Mouse (Mus musculus) Muller cell, postnatal 12 days (primary cell): Measurements from ENCODE around the gene Tgfb1.

Source experiments
- DNase-seq: peaks from one replicate; pipeline ENCODE4 v3.0.0-alpha.2; 2015; ENCODE audit errors: inconsistent ontology term

The Tgfb1 gene

GRCm38 (mm10) chr7:25675405-25675804 is 11.4 kb upstream of the Tgfb1 start:
- DNase-seq = no peak

- peak; percentile 99 for DNase-seq
Measured at GRCm38 (mm10) chr7:25676085-25676781, 10.6 kb upstream of the Tgfb1 start.

- no peak for DNase-seq
Measured at GRCm38 (mm10) chr7:25677013-25677412, 9.8 kb upstream of the Tgfb1 start.

- peak; percentile 24 for DNase-seq
Measured at GRCm38 (mm10) chr7:25679971-25680370, 6.8 kb upstream of the Tgfb1 start.

DNA sequence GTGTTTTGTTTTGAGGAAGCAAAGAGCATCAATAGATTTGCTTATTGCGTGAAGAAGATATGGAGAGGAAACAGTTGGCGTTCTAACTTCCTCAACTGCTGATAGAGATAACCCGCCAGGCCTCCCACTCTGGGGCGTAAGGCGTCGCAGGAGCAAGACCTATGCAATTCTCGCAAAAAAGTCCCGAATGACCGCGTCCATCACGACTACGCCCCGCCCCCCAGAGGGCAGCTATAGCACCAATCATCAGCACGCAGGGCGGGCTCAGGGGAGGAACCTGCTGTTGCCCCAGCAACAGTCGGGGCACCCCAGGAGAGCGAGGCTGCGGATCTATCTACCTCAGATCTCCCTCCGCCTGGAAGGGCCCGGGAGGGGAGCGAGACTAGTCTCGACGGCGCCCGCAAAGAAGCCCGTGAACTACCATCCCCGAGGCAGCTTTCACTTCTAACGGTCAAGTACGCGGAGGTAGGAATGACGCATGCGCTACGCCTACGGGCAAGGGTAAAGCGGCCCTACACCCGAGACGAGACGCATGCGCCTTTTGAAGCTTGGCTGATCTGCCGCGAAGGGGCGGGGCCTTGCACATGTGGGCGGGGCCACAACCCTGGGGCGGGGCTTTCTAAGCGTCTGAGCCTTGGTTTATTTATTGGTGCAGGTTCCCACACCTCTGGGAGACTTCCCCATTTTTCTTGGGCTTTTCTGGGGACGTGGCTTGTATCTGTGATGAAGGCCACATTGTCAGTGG is 6.1 kb upstream of the Tgfb1 start, which contains the start of gene B9d2:
TSS of gene B9d2 (plus strand) at position 267 of the 745 bp plus-strand sequence.
- DNase-seq = peak; percentile 98

DNA sequence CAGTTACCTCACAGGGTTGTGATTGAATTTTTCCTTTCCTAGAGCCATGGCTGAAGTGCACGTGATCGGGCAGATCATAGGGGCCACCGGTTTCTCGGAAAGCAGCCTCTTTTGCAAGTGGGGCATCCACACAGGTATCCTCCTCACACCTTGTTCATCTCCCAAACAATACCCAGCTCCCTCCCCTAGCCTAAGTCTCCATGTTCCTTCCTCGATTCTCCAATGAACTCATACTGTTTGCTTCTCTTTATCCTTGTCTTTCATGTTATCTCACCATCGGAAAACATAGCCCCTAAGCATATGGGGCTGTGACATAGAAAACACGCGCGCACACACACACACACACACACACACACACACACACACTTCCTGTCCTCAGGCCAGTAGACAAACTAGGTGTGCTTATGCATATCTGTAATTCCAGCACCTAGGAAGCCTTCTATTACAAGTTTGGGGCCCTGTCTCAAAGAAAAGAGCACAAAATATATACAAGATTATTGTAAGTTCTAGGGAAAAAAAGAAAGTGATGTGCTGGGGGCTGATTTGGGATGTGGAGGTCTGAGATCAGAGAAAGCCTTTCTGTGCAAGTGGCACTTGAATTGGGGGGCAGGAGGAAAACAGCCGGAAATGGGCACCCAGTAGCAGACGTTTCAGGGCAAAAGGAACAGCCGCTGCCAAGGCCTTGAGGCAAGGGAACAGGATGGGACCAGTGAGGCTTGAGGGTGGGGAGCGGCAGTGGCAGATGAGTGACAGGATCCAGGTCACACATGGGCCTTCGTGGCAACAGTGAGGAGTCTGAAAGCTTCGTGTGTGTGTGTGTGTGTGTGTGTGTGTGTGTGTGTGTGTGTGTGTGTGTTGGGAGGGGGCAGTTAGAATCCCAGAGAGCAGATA is 5.2 kb upstream of the Tgfb1 start:
- DNase-seq = no peak

GRCm38 (mm10) chr7:25683474-25684180 is 3.2 kb upstream of the Tgfb1 start:
- DNase-seq = no peak

DNA sequence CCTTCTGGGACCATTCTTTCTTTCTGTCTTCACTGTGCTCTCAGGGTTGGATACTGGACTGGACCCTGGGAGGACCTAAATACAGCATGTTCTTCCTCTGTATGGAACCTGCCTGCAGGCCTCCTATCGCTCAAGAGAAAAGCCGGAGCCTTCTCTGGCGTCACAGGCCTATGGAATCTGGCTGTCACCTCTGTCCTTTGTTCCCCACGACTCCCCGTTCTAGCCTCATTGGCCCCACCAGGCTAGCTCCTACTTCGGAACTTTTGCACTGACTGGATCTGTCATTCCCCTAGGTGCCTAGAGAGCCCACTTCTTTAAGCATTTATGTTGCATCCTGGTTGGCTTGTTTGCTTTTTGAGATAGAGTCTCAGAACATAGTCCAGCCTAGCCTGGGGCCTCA is 2.1 kb upstream of the Tgfb1 start:
- no peak for DNase-seq

DNA sequence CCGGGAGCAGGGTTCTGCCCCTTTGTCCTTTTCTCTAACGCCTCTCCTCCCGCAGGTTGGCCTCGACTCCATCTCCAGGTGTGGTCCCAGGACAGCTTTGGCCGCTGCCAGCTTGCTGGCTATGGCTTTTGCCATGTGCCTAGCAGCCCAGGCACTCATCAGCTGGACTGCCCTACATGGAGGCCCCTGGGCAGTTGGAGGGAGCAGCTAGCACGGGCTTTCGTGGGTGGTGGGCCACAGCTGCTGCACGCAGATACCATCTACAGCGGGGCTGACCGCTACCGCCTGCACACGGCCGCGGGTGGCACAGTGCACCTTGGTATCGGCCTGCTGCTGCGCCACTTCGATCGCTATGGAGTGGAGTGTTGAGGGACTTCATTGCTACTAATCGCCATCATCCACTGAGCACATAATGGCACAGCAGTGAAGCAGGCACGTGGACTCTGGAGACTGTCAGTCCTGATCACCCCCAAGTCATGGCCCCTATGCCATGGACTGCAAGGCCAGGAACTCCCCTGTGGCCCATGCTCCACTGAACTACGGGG is 804 bp upstream of the Tgfb1 start:
- DNase-seq = no peak

GRCm38 (mm10) chr7:25687811-25688401 is 1.1 kb downstream of the Tgfb1 start:
- DNase-seq = peak; percentile 60

DNA sequence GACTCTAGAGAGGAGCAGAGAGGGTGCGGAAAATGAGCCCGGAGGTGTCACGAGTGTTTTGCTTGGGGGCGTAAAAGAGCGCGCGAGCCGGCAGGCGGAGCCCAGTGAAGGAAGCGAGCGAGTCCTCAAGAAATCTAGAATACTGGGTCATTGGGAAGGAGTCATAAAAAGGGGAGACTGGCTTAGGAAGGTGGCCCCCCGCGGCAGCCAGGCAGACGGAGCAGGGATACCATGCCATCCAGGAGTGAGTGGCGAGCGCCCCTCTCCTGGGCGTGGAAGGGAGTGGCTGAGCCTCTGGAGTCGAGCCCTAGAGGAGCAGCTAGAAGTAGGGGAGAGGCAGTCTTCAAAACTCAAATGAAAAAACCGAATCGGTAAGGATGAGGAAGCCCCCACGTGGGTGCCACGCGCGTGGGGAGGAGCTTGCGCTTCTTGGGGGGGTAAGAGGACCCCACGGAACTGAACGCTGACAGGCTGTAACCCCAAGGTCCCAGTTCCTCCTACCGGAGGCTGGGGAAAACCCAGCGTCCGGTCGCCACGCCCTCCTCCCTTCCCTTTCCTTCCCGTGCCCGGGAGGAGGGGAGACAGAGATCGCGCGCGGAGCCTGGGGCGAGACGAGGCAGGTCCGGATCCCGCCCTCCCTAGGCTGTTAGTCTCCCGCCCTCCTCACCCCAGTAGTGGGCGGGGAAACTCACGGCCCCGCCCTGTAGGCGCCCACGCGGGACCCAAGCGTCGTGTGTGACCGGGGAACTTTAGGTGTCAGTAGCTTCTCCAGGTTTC is 2.2 kb downstream of the Tgfb1 start:
- peak; percentile 87 for DNase-seq

DNA sequence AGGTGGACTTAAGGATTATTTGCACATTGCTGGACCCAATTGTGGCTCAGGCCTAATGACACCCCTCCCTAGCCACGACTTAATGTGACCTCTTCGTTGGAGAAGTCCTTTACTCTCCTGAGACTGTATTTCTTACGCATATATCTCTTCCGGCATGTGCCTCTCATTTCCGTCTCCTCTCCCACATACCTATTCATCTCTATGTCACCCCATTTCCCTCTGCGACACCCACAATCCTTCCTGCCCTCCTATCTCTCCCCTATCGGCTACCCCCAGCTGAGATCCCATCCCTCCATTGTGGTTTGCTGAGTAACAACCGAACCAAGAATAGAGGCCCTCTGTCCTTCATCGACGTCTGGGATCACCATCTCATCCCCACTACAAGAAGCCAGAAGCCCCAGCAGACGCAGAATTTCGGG is 2.8 kb downstream of the Tgfb1 start:
- DNase-seq = no peak

DNA sequence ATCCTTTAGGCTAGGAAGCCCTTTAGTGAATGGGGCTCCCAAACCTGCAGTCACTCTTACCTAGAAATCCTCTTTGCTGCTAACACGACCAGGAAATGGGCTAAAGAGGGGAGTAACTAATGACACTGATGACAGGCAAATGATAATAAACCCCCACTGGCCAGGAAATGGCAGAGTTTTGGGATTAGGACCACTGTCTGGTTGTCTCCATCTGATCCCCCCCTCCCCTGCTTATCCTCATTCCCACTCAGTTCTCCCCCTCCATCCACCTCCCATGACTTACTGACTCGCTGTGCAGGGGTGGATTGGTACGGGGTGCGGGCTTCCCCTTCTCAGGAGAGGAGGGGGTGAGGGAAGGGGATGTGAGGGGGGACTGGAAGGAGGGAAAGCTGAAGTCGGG is 3.2 kb downstream of the Tgfb1 start:
- DNase-seq = no peak

DNA sequence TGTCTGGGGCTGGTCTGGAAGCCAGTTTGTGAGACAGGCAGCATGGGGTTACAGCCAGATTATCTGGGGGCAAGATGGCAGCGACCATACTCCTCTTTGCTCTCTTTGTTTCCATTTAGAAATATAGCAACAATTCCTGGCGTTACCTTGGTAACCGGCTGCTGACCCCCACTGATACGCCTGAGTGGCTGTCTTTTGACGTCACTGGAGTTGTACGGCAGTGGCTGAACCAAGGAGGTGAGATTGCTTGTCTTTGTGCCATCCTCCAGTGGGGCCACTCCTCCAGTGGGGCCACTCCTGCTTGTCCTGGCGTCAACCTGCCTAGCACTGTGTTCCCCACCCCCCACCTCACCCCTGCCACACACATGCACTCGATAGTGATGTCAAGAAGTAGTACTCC is 7.3 kb downstream of the Tgfb1 start:
- no peak for DNase-seq

DNA sequence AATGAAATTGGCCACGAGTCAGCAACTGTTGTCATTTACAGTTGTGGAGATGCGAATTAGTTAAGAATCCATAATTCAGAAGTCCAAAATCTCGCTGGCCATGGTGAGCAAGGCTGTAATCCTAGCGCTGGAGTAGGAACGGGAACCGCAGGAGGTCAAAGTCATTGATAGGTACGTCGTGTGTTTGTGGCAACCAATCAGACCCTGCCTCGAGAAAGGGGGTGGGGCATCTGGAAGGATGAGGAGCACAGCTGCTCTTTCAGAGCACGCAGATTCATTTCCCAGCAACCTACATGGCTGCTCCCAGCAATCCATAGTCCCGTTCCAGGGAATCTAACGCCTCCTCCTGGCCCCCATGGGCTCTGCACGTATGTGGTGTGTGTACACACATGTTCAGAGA is 13.0 kb downstream of the Tgfb1 start:
- no peak for DNase-seq

DNA sequence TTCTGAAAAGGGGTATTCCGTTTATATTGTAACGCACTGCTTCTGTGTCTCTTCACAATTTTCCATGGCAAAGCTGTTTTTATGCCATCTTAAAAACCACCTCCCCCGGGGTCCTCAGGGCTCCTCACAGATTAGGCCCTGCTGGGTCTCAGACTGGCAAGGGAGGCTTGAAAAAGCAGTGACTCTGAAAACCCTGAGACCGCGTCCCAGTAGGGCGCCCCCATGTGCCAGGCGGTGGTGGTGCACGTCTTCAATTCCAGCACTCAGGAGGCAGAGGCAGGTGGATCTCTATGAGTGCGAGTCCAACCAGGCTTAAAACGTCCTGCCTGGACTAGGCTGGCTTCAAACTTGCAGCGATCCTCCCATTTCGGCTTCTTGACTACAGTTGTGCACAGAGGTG is 13.9 kb downstream of the Tgfb1 start:
- DNase-seq = no peak

- DNase-seq = no peak
Measured at GRCm38 (mm10) chr7:25702350-25702749, 15.5 kb downstream of the Tgfb1 start.

DNA sequence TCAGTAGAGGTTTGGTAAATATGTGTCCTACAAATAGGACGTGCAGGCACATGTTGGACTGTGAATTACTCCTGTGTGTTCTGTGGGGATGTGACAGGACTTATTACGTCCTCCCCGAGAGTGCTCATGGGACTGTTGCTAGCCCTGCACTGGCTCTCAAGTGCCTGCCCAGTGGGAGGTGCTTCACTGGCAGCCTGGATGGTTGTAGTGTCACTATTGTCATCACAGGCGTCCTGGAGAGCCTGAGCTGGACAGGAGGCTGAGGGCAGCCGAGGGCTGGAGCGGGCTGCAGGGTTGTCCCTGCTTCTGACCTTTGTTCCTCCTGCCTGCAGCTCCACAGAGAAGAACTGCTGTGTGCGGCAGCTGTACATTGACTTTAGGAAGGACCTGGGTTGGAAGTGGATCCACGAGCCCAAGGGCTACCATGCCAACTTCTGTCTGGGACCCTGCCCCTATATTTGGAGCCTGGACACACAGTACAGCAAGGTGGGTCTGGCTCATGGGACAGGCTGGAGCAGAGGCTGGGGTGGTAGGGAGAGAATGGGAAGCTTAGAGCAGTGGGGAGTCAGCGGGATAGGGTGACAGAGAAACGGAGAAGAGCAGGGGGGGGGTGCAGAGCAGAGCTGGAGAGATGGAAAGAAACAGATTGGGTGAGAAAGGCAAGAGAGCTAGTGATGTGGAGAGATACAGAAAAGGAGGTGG is 17.1 kb downstream of the Tgfb1 start:
- no peak for DNase-seq

- no peak for DNase-seq
Measured at GRCm38 (mm10) chr7:25704716-25705364, 18.0 kb downstream of the Tgfb1 start.
